Mouse (Mus musculus): ENCODE results near the gene H2-Q10. TPM values are rescaled to one million over a fixed set of nuclear protein-coding genes. Genes with fewer than 3 reads are reported as not detected.

H2-Q10 gene
- polyA plus RNA-seq, 1 experiment from 2014 or later = 0.36 TPM

DNA sequence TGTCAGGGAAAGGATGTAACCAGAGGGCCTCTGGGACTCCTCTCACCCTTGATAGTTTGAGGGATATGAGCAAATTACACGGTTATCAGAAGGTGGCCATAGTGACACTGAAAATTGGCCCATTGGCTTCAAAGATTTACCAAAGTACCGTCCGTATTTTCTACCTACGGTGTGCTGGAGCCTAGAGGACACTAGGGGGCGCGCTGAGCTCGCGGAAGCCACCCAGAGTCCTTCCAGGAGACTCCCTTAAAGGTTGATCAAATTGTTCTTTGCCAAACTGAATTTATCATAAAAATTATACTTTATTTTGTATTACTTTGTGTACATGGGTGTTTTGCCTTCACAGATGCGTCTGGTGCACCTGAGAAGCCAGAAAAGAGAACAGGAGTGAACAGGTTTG, 14.2 kb downstream of the H2-Q10 start:
- DNase-seq (ENCODE audit: extremely low spot score, low spot score) = peak; percentile 45
- 3% methylated on average over 9 of the region's 9 CpGs for WGBS
- H3K27ac ChIP-seq = no peak overlapping the region

DNA sequence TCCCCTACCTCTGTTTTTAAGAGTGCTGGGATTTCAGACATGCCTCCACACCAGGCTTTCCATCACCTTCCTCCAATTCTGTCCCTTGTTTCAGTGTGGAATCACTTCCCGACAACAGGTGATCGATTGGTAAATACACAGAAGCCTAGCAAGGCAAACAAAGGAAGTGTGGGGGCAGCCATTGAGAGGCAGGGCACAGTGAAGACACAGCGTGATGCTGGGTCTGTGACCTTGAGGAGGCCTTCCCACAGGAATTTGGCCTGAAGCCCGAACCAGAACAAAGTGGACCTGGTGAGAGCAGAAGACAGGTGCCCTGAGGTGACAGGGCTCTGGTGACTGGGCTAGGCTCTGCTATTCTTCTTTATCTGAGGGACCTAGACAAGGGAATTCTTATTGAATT, 15.8 kb downstream of the H2-Q10 start:
- H3K9me3 ChIP-seq = no peaks in the 10 kb centered on the region

More for the DNA sequence above, 14.2 kb downstream of the H2-Q10 start:
- no peaks in the 10 kb centered on the region for H3K36me3 ChIP-seq (replicated peaks)
- H3K27me3 ChIP-seq (ENCODE audit: poor library complexity, severe bottlenecking) = no peaks in the 10 kb centered on the region
- no peak overlapping the region for H3K4me3 ChIP-seq
- H3K4me1 ChIP-seq = peaks cover 4% of the 10 kb centered on the region
- H3K9me3 ChIP-seq = no peaks in the 10 kb centered on the region

DNA sequence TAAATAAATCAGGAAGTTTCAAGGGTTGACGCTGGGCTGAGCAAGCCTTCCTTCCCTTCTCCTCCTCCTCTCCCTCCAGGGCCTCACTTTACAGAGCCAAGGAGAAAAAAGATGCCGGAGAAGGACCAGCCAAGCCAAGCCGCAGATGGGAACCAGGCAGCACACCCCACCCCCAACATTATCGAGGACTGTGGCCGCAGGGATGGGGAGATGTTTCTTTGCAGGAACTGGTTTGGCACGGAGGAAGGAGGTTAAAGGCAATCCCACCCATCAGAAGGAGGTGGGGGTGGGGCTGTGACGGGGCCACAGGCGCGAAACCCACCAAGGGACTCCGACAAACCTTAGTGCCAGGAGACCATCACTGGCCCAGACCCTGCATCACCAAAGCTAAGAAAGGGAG, 16.8 kb downstream of the H2-Q10 start:
- no peak for DNase-seq (ENCODE audit: extremely low spot score, low spot score)
- WGBS = 75% methylated on average over 10 of the region's 10 CpGs
- H3K9me3 ChIP-seq = no peaks in the 10 kb centered on the region
- H3K4me1 ChIP-seq = peaks cover 10% of the 10 kb centered on the region
- no peak overlapping the region for H3K4me3 ChIP-seq
- H3K27ac ChIP-seq = no peak overlapping the region
- no peaks in the 10 kb centered on the region for H3K36me3 ChIP-seq (replicated peaks)
- H3K27me3 ChIP-seq (ENCODE audit: poor library complexity, severe bottlenecking) = no peaks in the 10 kb centered on the region

More for the DNA sequence above, 15.8 kb downstream of the H2-Q10 start:
- no peak for DNase-seq (ENCODE audit: extremely low spot score, low spot score)
- no peak overlapping the region; the same call in 1 of the 2 replicates for H3K27ac ChIP-seq
- H3K4me1 ChIP-seq = peaks cover 10% of the 10 kb centered on the region
- H3K36me3 ChIP-seq (replicated peaks) = no peaks in the 10 kb centered on the region
- H3K27me3 ChIP-seq (ENCODE audit: poor library complexity, severe bottlenecking) = no peaks in the 10 kb centered on the region
- WGBS = 47% methylated on average over 4 of the region's 4 CpGs
- H3K4me3 ChIP-seq = no peak overlapping the region

DNA sequence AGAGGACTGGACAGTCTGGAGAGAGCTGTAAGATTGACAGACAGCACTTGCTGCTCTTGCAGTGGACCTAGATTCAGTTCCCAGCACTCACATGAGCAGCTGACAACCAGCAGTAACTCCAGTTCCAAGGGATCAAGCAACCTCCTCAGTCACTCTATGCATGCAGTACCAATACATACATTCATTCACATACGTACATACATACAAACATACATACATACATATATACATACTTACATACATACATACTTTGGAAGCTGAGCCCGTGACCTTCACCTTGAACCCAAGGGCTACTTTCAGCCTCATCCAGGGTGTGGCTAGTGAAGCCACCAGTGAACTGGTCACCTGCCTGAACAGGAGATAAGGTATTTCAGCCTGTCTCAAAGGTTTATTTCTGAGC, 18.2 kb downstream of the H2-Q10 start:
- Histone ChIP-seq H3K27ac (no peak overlapping the region), H3K27me3 (ENCODE audit: poor library complexity, severe bottlenecking) (no peaks in the 10 kb centered on the region), H3K4me3 (no peak overlapping the region), H3K9me3 (no peaks in the 10 kb centered on the region), H3K4me1 (peaks cover 10% of the 10 kb centered on the region), H3K36me3 (replicated peaks) (no peaks in the 10 kb centered on the region)
- no peak for DNase-seq (ENCODE audit: extremely low spot score, low spot score)
- WGBS = 93% methylated on average over 2 of the region's 2 CpGs

DNA sequence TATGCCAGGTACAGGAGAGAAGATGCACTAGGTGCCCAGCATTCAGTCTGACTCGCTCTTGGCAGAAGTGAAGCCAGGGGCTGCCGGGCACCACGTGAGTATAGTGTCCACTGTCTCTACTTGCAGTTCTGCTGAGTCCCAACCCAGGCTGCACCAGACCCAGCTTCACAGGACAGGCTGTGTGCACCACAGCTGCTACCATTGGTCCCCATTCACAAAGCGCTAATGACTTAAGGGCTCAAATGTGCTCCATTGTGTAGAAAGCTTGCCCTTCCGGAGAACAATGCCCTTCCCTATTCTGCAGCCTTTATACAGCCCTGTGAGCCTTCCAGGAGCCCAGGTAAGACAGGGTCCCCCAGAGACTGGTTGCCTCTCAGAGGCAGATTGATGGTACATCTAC, 20.4 kb downstream of the H2-Q10 start:
- DNase-seq (ENCODE audit: extremely low spot score, low spot score) = no peak
- Histone ChIP-seq H3K4me1 (peaks cover 10% of the 10 kb centered on the region), H3K27ac (no peak overlapping the region), H3K27me3 (ENCODE audit: poor library complexity, severe bottlenecking) (no peaks in the 10 kb centered on the region), H3K36me3 (replicated peaks) (no peaks in the 10 kb centered on the region), H3K9me3 (no peaks in the 10 kb centered on the region), H3K4me3 (no peak overlapping the region)
- 53% methylated on average over 5 of the region's 5 CpGs for WGBS

DNA sequence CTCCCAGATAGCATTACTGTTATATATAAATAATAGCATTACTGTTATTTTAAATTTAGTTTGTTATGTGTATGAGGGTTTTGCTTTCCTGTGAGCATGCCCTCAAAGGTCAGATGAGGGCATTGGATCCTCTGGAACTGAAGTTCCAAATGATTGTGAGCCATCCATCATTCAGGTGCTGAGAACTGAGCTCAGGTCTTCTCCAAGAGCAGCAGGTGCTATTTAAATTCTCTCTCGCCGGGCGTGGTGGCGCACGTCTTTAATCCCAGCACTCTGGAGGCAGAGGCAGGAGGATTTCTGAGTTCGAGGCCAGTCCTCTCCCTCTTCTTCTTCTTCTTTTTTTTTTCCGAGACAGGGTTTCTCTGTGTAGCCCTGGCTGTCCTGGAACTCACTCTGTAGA, 27.2 kb downstream of the H2-Q10 start:
- no peak for DNase-seq (ENCODE audit: extremely low spot score, low spot score)
- Histone ChIP-seq H3K9me3 (no peaks in the 10 kb centered on the region), H3K4me1 (peaks cover 3% of the 10 kb centered on the region), H3K4me3 (no peak overlapping the region), H3K36me3 (replicated peaks) (no peaks in the 10 kb centered on the region), H3K27ac (no peak overlapping the region), H3K27me3 (ENCODE audit: poor library complexity, severe bottlenecking) (peaks cover 4% of the 10 kb centered on the region; the same call in 1 of the 2 replicates)
- WGBS = 93% methylated on average over 7 of the region's 7 CpGs

DNA sequence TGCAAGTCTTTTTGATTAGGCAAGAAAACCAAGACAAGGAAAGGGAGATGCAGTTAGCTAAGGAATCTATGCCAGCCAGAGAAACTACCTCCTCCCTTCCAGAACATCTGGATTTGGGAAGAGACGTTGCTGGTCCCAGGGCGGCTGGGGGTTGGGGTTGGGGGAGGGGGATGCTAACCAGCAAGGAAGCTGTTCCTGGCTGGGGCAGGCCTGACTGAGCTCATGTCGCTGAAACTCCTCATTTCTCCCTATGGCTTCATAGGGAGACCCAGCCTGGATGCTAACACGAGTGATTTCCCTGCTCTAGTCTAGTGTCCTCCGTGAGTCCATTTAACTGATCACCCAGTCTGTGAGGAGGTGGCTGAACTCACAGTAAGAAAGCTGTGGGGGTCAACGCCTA, 32.3 kb downstream of the H2-Q10 start:
- Histone ChIP-seq H3K36me3 (replicated peaks) (no peaks in the 10 kb centered on the region), H3K27me3 (ENCODE audit: poor library complexity, severe bottlenecking) (peaks cover 53% of the 10 kb centered on the region), H3K4me1 (peaks cover 30% of the 10 kb centered on the region), H3K27ac (peak overlapping the region; percentile 51; the same call in 1 of the 2 replicates), H3K4me3 (no peak overlapping the region), H3K9me3 (0 out of 2 replicates have a peak, but pooled peaks cover 3% of the 10 kb centered on the region)
- WGBS = 3% methylated on average over 6 of the region's 6 CpGs
- DNase-seq (ENCODE audit: extremely low spot score, low spot score) = no peak

DNA sequence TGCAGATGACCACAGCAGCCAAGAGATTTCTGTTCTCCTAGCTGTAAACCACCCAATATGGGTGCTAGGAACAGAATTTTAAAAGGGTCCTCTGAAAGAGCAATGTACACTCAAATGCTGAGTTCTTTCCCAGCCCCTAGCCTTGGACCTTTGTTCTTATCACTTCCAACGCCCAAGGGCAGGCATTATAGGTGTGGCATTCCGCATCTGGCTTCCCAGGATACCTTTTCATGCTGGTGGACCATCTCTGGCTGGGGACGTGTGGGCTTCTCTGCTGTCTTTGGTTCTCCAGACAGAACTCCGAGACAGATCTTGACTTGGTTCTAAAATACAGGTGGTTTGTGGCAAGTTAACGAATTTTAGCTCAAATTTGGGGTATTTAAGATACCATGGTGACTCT, 32.9 kb downstream of the H2-Q10 start:
- no peak overlapping the region for H3K4me3 ChIP-seq
- H3K27me3 ChIP-seq (ENCODE audit: poor library complexity, severe bottlenecking) = peaks cover 58% of the 10 kb centered on the region
- 40% methylated on average over 5 of the region's 5 CpGs for WGBS
- H3K4me1 ChIP-seq = peaks cover 30% of the 10 kb centered on the region
- no peak for DNase-seq (ENCODE audit: extremely low spot score, low spot score)
- 0 out of 2 replicates have a peak, but pooled peaks cover 3% of the 10 kb centered on the region for H3K9me3 ChIP-seq
- no peak overlapping the region for H3K27ac ChIP-seq
- H3K36me3 ChIP-seq (replicated peaks) = no peaks in the 10 kb centered on the region

DNA sequence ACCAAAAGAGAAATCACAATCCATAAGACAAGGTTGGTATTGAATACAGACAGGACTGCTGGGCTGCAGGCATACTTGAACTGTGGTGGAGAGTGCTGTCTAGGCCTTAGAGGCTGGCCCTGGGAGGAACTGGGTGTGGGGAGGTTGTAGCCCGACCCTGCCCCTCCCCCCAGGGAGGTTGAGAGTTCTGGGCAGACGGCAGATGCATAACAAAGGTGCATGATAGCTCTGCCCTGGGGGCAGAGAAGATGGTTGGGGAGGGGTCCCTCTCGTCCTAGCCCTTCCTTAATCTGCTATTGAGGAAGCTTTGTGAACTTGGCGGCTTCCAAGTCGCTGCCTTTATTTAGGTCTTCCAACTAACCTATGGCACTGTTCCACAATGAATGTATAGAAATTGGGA, 34.0 kb downstream of the H2-Q10 start:
- no peak overlapping the region for H3K27ac ChIP-seq
- H3K4me3 ChIP-seq = no peak overlapping the region
- H3K9me3 ChIP-seq = 0 out of 2 replicates have a peak, but pooled peaks cover 3% of the 10 kb centered on the region
- H3K4me1 ChIP-seq = peaks cover 31% of the 10 kb centered on the region
- peaks cover 69% of the 10 kb centered on the region for H3K27me3 ChIP-seq (ENCODE audit: poor library complexity, severe bottlenecking)
- 17% methylated on average over 5 of the region's 5 CpGs for WGBS
- DNase-seq (ENCODE audit: extremely low spot score, low spot score) = no peak
- no peaks in the 10 kb centered on the region for H3K36me3 ChIP-seq (replicated peaks)

DNA sequence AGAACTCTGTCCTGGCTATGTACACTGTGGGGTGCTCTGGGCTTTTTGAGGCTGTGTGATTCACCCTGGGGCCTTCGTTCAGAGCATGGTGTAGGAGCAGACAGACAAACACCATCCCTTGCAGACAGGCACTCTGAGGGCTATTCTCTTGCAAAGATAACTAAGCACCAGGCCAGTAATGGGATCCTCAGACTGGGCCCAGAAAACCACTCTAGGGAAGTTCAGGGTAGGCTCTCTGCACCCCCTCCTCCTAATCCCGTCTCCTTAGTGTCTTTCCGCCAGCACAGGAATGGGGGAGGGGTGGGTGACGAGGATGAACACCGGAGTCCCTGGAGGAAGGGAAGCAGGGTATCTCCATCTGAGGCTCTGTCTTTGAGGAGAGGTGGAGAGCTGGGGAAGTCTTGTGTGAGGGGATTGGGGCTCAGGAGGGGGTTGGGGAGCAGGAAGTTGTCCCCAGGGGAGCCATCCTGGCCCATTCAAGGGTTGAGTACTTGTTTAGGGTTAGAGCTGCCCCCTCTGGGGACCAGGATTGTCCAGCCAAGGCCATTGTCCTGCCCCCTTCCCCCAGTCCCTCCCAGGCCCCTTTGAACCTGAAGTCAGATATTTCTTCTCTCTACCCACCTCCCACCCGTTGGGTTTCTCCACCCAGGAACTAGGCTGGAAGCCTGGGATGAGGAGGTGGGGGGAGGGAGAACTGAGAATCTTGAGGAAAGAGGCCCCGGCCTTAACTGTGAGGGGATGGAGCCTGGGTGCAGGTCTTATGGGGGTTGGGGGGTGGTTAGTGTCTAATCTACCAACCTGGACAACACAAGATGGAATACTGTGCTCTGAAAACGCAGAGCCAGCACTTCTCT, 35.0 kb downstream of the H2-Q10 start:
- peaks cover 77% of the 10 kb centered on the region for H3K27me3 ChIP-seq (ENCODE audit: poor library complexity, severe bottlenecking)
- DNase-seq (ENCODE audit: extremely low spot score, low spot score) = no peak
- H3K36me3 ChIP-seq (replicated peaks) = no peaks in the 10 kb centered on the region
- no peak overlapping the region for H3K4me3 ChIP-seq
- 12% methylated on average over 8 of the region's 8 CpGs for WGBS
- H3K4me1 ChIP-seq = peaks cover 38% of the 10 kb centered on the region
- no peak overlapping the region for H3K27ac ChIP-seq
- H3K9me3 ChIP-seq = 0 out of 2 replicates have a peak, but pooled peaks cover 3% of the 10 kb centered on the region

DNA sequence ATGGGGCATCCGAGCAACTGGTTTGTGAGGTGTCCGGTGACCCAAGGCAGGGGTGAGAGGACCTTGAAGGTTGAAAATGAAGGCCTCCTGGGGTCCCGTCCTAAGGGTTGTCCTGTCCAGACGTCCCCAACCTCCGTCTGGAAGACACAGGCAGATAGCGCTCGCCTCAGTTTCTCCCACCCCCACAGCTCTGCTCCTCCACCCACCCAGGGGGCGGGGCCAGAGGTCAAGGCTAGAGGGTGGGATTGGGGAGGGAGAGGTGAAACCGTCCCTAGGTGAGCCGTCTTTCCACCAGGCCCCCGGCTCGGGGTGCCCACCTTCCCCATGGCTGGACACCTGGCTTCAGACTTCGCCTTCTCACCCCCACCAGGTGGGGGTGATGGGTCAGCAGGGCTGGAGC, 35.9 kb downstream of the H2-Q10 start, which contains the start of gene Pou5f1:
TSS of gene Pou5f1 (plus strand) at position 243 of the 400 bp plus-strand sequence.
- no peak for DNase-seq (ENCODE audit: extremely low spot score, low spot score)
- Histone ChIP-seq H3K9me3 (0 out of 2 replicates have a peak, but pooled peaks cover 3% of the 10 kb centered on the region), H3K4me1 (peaks cover 38% of the 10 kb centered on the region), H3K36me3 (replicated peaks) (no peaks in the 10 kb centered on the region), H3K27me3 (ENCODE audit: poor library complexity, severe bottlenecking) (peaks cover 77% of the 10 kb centered on the region), H3K27ac (no peak within 1 kb of the TSS), H3K4me3 (no peak within 1 kb of the TSS)
- 22% methylated on average over 13 of the region's 13 CpGs for WGBS

DNA sequence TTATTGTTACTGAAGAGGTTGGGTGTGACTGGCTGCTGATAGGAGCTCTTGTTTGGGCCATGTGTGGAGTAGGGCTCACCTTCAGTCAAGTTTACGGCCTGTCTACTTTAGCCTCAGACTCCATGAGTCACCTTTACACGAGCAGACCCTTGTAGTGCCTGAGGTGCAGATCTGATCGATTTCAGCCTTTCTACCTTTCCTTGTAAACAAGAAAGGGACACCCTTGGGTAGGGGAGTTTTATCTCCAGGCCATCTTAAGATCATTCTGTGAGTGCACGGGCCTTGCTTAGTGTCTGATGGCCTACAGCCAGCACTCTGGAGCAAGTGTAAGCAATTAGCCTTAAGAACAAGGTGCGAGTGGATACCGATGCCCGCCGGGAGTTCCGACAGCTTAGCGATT, 37.0 kb downstream of the H2-Q10 start:
- Histone ChIP-seq H3K27ac (no peak overlapping the region), H3K36me3 (replicated peaks) (no peaks in the 10 kb centered on the region), H3K27me3 (ENCODE audit: poor library complexity, severe bottlenecking) (peaks cover 75% of the 10 kb centered on the region), H3K9me3 (0 out of 2 replicates have a peak, but pooled peaks cover 3% of the 10 kb centered on the region), H3K4me3 (no peak overlapping the region), H3K4me1 (peaks cover 37% of the 10 kb centered on the region)
- DNase-seq (ENCODE audit: extremely low spot score, low spot score) = no peak
- 6% methylated on average over 10 of the region's 10 CpGs for WGBS

DNA sequence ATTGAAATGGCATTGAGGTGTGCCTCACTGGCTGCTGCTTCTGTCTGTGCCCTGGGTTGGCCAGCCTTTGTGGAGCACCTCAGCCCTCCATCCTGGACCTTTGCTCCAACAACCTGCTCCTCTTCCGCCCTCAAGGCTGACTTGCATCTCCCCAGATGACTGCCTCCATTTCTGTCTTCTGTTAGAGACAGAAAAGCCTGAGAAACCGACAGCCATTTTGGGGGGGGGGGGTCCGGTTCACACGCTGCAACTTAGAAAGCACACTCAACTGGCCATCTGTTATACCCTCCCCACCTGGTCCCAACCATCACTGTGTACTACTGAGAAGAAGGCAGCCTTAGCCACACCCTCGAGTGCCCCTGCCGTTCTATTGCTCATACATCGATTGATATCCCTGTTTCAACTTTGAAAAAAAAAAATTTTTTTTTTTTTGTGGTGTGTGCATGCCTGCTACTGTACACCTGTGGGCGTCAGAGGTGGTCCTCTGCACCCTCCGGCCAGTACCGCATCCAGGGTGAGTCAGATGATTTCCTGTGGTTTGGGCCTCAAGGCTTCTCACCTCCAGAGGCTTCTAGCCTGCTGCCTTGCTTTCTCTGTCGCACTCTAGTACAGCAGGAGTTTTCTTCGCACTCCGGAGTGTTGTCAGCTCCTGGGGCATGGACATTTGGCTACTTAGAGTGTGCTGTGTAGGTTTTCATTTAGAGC, 37.8 kb downstream of the H2-Q10 start:
- Histone ChIP-seq H3K9me3 (0 out of 2 replicates have a peak, but pooled peaks cover 3% of the 10 kb centered on the region), H3K4me1 (peaks cover 29% of the 10 kb centered on the region), H3K27me3 (ENCODE audit: poor library complexity, severe bottlenecking) (peaks cover 68% of the 10 kb centered on the region), H3K27ac (no peak overlapping the region), H3K4me3 (no peak overlapping the region), H3K36me3 (replicated peaks) (peaks cover 6% of the 10 kb centered on the region)
- WGBS = 17% methylated on average over 13 of the region's 13 CpGs
- no peak for DNase-seq (ENCODE audit: extremely low spot score, low spot score)
